In genomic region chr5:113789075-113789788, GRCm38 (mm10) we compare ENCODE assay signal across 10 mouse cellular contexts. TPM values are rescaled to one million over a fixed set of nuclear protein-coding genes. Genes with fewer than 3 reads are reported as not detected.
A peak's percentile ranks its signal among the peaks of the same experiment; 100 is the strongest.
DNase-seq lines count a peak whose midpoint lies in the region; ATAC-seq and TF ChIP-seq lines count a peak whose summit lies in the region.
"Had no signal": no experiment of that assay in that cellular context is flagged by ENCODE, and none has a peak within 500 bp of the region (broad histone marks: within the 10 kb centered on the region; RNA-seq: fewer than 3 reads in every experiment).

No protein-coding gene starts in this region.

- H3K9ac ChIP-seq in intestine, embryonic 14.5 days (ENCODE audit: low read length): no peak overlapping the region
- H3K9ac ChIP-seq in intestine, postnatal 0 days (ENCODE audit: low read depth, low read length): no peak overlapping the region
- H3K9ac ChIP-seq in neural tube, embryonic 13.5 days: peak overlapping the region; percentile 17; the same call in 1 of the 2 replicates
- H3K9ac ChIP-seq: liver, embryonic 14.5 days had no signal

- no peak overlapping the region for H3K4me3 ChIP-seq in intestine, embryonic 14.5 days (ENCODE audit: low read depth, low read length)
- no peak overlapping the region for H3K4me3 ChIP-seq in intestine, postnatal 0 days (ENCODE audit: low read depth, low read length)
- H3K4me3 ChIP-seq in neural tube, embryonic 13.5 days: no peak overlapping the region

- peak; percentile 71 for DNase-seq in intestine, embryonic 14.5 days (ENCODE audit: low spot score)
- DNase-seq in gastrocnemius, postnatal 25 days: peak; percentile 58
- DNase-seq in kidney, postnatal 14 days: peak; percentile 87
- DNase-seq in retina, postnatal 1 day: no peak
- DNase-seq in right cerebral cortex, postnatal 4 days: no peak

- peak overlapping the region; percentile 78 for H3K27ac ChIP-seq in intestine, embryonic 14.5 days (ENCODE audit: low read depth)
- no peak overlapping the region for H3K27ac ChIP-seq in intestine, postnatal 0 days (ENCODE audit: low read depth, low read length)
- H3K27ac ChIP-seq in neural tube, embryonic 13.5 days (replicated peaks): peak overlapping the region; percentile 47; the same call in 1 of the 2 replicates
- H3K27ac ChIP-seq: liver, embryonic 14.5 days had no signal

- peak overlapping the region; percentile 14; the same call in 1 of the 2 replicates for H3K4me2 ChIP-seq in intestine, embryonic 14.5 days (ENCODE audit: low read length)
- no peak overlapping the region for H3K4me2 ChIP-seq in intestine, postnatal 0 days (replicated peaks; ENCODE audit: low read depth)
- no peak overlapping the region for H3K4me2 ChIP-seq in neural tube, embryonic 13.5 days

- TF ChIP-seq CTCF in intestine, postnatal 0 days (IDR thresholded peaks at IDR 0.05; ENCODE audit: low read depth): no peak

- no peaks in the 10 kb centered on the region for H3K27me3 ChIP-seq in intestine, embryonic 14.5 days (replicated peaks; ENCODE audit: control insufficient read depth, insufficient read depth, low read length)
- no peaks in the 10 kb centered on the region for H3K27me3 ChIP-seq in intestine, postnatal 0 days (replicated peaks; ENCODE audit: control insufficient read depth, insufficient read depth, low read length)
- H3K27me3 ChIP-seq in neural tube, embryonic 13.5 days: no peaks in the 10 kb centered on the region; the same call in 1 of the 2 replicates

- ATAC-seq in intestine, embryonic 14.5 days (replicated peaks; ENCODE audit: low FRiP score, low TSS enrichment, low read depth): peak; percentile 63
- no peak for ATAC-seq in intestine, postnatal 0 days
- peak; percentile 64 for ATAC-seq in neural tube, embryonic 13.5 days (ENCODE audit: low read depth)
- ATAC-seq: inflammation-experienced regulatory T-cells, adult 6 months had no signal

- H3K9me3 ChIP-seq in intestine, embryonic 14.5 days (ENCODE audit: control insufficient read depth, low read length): no peaks in the 10 kb centered on the region
- no peaks in the 10 kb centered on the region for H3K9me3 ChIP-seq in intestine, postnatal 0 days (ENCODE audit: control insufficient read depth)
- no peaks in the 10 kb centered on the region for H3K9me3 ChIP-seq in neural tube, embryonic 13.5 days

- peaks cover 13% of the 10 kb centered on the region for H3K36me3 ChIP-seq in intestine, embryonic 14.5 days (ENCODE audit: control insufficient read depth, insufficient read depth, low read length)
- no peaks in the 10 kb centered on the region for H3K36me3 ChIP-seq in intestine, postnatal 0 days (ENCODE audit: control insufficient read depth, insufficient read depth)
- H3K36me3 ChIP-seq in neural tube, embryonic 13.5 days: no peaks in the 10 kb centered on the region

- WGBS in intestine, embryonic 14.5 days: 17% methylated on average over 7 of the region's 7 CpGs
- 40% methylated on average over 7 of the region's 7 CpGs for WGBS in intestine, postnatal 0 days
- 10% methylated on average over 7 of the region's 7 CpGs for WGBS in neural tube, embryonic 13.5 days

- peaks cover 34% of the 10 kb centered on the region for H3K4me1 ChIP-seq in intestine, embryonic 14.5 days (replicated peaks; ENCODE audit: control insufficient read depth, insufficient read depth, low read length)
- 0 out of 2 replicates have a peak, but pooled peaks cover 2% of the 10 kb centered on the region for H3K4me1 ChIP-seq in intestine, postnatal 0 days (replicated peaks; ENCODE audit: control insufficient read depth, insufficient read depth, low read length)
- peaks cover 15% of the 10 kb centered on the region for H3K4me1 ChIP-seq in neural tube, embryonic 13.5 days (replicated peaks)

RNA-seq across cellular contexts. Expression of gene Tmem119, which starts 11.1 kb away (rescaled TPM):
- polyA plus RNA-seq in intestine, embryonic 14.5 days (2014; fragmentation: Nextera tagmentation; extraction: Ambion mirVana): 41.9 and 46.1 TPM in 2 replicates
- polyA plus RNA-seq in intestine, postnatal 0 days (2015; fragmentation: Nextera tagmentation; extraction: Ambion mirVana): 21.1 and 23.0 TPM in 2 replicates
- total RNA-seq in gastrocnemius, postnatal 25 days (2021): 1 to 10 TPM; 3.0 to 3.6 TPM
- 12.6 and 19.9 TPM in 2 replicates for polyA plus RNA-seq in neural tube, embryonic 13.5 days (2015; fragmentation: Nextera tagmentation; extraction: Ambion mirVana)
- total RNA-seq: MEL had no signal
- polyA plus RNA-seq: inflammation-experienced regulatory T-cells, adult 6 months had no signal

RNA-seq across cellular contexts. Expression of gene Iscu, which starts 16.7 kb away (rescaled TPM):
- polyA plus RNA-seq in intestine, embryonic 14.5 days (2014; fragmentation: Nextera tagmentation; extraction: Ambion mirVana): 108 and 110 TPM in 2 replicates
- polyA plus RNA-seq in intestine, postnatal 0 days (2015; fragmentation: Nextera tagmentation; extraction: Ambion mirVana): 133 and 145 TPM in 2 replicates
- 100 to 1,000 TPM; 126 to 135 TPM for total RNA-seq in gastrocnemius, postnatal 25 days (2021)
- 85.7 and 93.0 TPM in 2 replicates for polyA plus RNA-seq in neural tube, embryonic 13.5 days (2015; fragmentation: Nextera tagmentation; extraction: Ambion mirVana)

RNA-seq across cellular contexts. Expression of gene Sart3, which starts 16.9 kb away (rescaled TPM):
- polyA plus RNA-seq in intestine, embryonic 14.5 days (2014; fragmentation: Nextera tagmentation; extraction: Ambion mirVana): 44.0 and 46.3 TPM in 2 replicates
- polyA plus RNA-seq in intestine, postnatal 0 days (2015; fragmentation: Nextera tagmentation; extraction: Ambion mirVana): 9.1 and 9.2 TPM in 2 replicates
- total RNA-seq in gastrocnemius, postnatal 25 days (2021): 1 to 10 TPM; 5.8 to 8.2 TPM
- 45.5 and 47.0 TPM in 2 replicates for polyA plus RNA-seq in neural tube, embryonic 13.5 days (2015; fragmentation: Nextera tagmentation; extraction: Ambion mirVana)

RNA-seq across cellular contexts. Expression of gene Selplg, which starts 43.2 kb away (rescaled TPM):
- polyA plus RNA-seq in intestine, embryonic 14.5 days (2014; fragmentation: Nextera tagmentation; extraction: Ambion mirVana): 4.0 and 4.7 TPM in 2 replicates
- 2.9 and 3.2 TPM in 2 replicates for polyA plus RNA-seq in intestine, postnatal 0 days (2015; fragmentation: Nextera tagmentation; extraction: Ambion mirVana)
- total RNA-seq in gastrocnemius, postnatal 25 days (2021): 1 to 10 TPM in 1 of 2 experiments, under 1 TPM in 1; 0.43 to 1.2 TPM
- polyA plus RNA-seq in neural tube, embryonic 13.5 days (2015; fragmentation: Nextera tagmentation; extraction: Ambion mirVana): 1.9 and 2.5 TPM in 2 replicates

RNA-seq across cellular contexts. Expression of gene Ficd, which starts 53.6 kb away (rescaled TPM):
- 3.3 and 3.6 TPM in 2 replicates for polyA plus RNA-seq in intestine, embryonic 14.5 days (2014; fragmentation: Nextera tagmentation; extraction: Ambion mirVana)
- polyA plus RNA-seq in intestine, postnatal 0 days (2015; fragmentation: Nextera tagmentation; extraction: Ambion mirVana): 4.6 and 5.0 TPM in 2 replicates
- 1 to 10 TPM; 4.8 to 5.9 TPM for total RNA-seq in gastrocnemius, postnatal 25 days (2021)
- 7.9 and 8.2 TPM in 2 replicates for polyA plus RNA-seq in neural tube, embryonic 13.5 days (2015; fragmentation: Nextera tagmentation; extraction: Ambion mirVana)

Comparison
In these comparisons a context has a peak if more than half of its experiments do, and no peak if none do; other contexts are left out.
1. DNase-seq: peak in intestine, embryonic 14.5 days (single experiment), gastrocnemius, postnatal 25 days (single experiment) and kidney, postnatal 14 days (single experiment); none in retina, postnatal 1 day (single experiment) and right cerebral cortex, postnatal 4 days (single experiment).